Mouse (Mus musculus) embryonic facial prominence, embryonic 12.5 days (tissue): ENCODE measurements at regions not wholly inside any gene's neighbourhood (a gene's known extent, or its start where the extent isn't known, plus 50 kb on each side); places are given as distances from the start of the nearest gene placed in this dataset. TPM values are rescaled to one million over a fixed set of nuclear protein-coding genes. Genes with fewer than 3 reads are reported as not detected.

Experiments
- microRNA-seq: library from miRNA; unstranded; fragments of <30 nt; microRNA quantifications from one replicate; pipeline ENCODE4, GENCODE M21; 2017

Small RNA genes lying in the stretch of these regions (microRNA-seq; reads per million reads assigned to microRNA genes)
- not detected for gene Gm22402
